Mouse (Mus musculus) megakaryocyte, embryonic 14.5 days (primary cell): ENCODE data around the gene Zkscan14.

ENCODE experiments used
- FLI1 ChIP-seq: IDR thresholded peaks from 2 replicates; pipeline ENCODE4 v1.6.1; 2012; ENCODE audit warnings: low read length, inconsistent platforms, mixed read lengths
- GATA1 ChIP-seq: IDR thresholded peaks from 3 replicates; pipeline ENCODE4 v1.6.1; 2012; ENCODE audit warnings: mixed read lengths, low read length, inconsistent platforms, borderline replicate concordance

DNA sequence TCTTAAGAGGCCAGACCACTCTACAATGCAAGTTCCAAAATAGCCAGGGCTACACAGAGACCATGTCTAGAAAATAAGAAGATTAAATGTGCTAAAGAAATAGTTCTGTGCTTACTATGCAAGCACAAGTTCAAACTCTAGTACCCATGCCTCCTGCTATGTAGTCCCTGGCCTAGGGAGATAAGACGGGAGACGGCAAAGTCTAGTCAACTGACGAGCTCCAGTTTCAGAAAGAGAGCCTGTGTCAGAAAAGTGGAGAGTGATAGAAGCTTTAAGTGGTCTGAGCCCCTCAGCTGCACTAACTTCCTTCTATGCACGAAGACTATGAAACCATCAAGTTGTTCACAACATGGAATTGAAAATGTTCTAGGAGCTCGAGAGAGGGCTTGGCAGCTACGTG, 52.4 kb downstream of the Zkscan14 start:
- TF ChIP-seq GATA1, result no peak
- no peak for TF ChIP-seq FLI1
